Mouse (Mus musculus) inflammation-experienced regulatory T-cells, adult 6 months (primary cell): ENCODE data around the gene Zfp944. TPM values are rescaled to one million over a fixed set of nuclear protein-coding genes. Genes with fewer than 3 reads are reported as not detected.
"Not testable (repeated sequence)": the region's sequence is repeated elsewhere in the genome, so short reads cannot be mapped to it uniquely, and the experiment has no call there.

ENCODE experiments used
- ATAC-seq: one replicate; pipeline ENCODE4 v1.8.0; 2017
- polyA plus RNA-seq, 3 experiments: library from polyadenylated mRNA; unstranded; fragments of 100-300 nt; shearing (Covaris generic); gene quantifications; one replicate each; pipeline ENCODE4 v1.2.1; 2017

Gene Zfp944
- 10 to 100 TPM; 11.6 to 17.0 (median 13.5) TPM for polyA plus RNA-seq

DNA sequence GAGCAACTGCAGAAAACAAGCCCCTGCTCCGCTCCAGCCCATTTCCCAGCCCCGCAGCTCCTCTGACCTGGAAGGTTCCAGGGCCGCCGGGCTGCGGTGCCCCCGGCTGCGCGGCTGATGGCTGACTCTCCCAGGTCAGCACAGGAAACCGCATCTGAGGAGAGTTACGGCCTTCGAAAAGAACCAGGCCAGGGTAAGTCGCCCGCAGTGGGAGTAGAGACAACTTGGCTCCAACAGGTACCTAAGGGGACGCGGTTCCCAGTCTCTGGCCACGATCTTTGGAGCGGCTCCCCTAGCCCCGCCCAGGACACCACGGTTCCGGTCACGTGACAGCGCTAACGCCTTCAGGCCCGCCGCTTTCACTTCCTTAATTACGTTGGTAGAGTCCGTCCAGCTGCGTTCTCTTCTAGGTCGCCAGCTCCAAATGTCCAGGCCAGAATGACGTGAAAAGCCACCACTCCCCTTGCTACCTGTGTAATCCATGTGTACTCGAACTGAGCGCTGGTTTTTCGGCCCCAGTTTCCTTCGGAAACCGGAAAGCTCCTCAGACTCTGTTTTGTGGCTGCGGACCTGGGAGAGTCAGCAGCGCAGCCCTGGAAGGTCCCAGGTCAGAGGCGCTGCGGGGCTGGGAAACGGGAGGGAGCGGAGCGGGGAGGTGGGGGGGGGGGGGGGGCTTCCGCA, at the start of gene Zfp944, which contains the start of gene Zfp758:
Gene Zfp944, minus strand, starts transcription at position 300 of the 681 bp plus-strand sequence.
Gene Zfp758, plus strand, starts transcription at position 353 of the 681 bp plus-strand sequence.
- ATAC-seq = peak; percentile 91

DNA sequence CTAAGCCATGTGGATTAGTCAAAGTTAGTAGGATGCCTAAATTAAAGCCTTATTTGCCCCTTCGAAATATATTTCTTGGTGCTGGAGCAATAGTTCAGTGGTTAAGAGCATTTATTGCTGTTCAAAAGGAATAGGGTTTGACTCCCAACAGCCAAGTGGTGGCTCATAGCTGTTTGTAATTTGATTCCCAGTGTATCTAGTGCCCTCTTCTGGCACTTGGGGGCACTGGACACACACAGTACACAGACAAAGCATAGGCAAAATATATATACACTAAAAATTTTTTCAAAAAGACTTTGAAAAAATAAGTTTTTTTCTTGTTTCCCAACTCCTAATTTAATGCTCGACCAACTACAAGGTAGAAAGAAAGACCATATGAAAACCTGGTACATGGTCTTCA, 49.6 kb upstream of the Zfp944 start:
- peak; percentile 82 for ATAC-seq

DNA sequence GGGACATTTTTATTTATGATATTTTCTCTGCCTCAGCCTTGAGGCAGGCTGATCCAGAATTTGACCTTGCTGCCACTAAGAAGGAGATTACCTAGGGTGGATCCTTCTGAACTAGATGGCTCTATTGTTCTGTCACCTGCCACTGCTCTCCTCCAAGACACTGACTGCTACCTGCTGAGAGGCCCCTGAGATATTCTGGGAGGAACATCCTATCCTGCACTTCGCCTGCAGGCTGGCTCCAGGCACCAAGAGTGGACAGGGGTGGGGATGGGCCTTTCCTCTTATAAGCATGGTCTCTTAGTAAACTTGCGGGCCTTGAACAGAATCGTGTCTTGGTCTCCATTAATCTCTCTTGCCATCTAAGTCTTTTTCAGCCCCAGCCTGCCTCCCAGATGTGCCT, 2.7 kb upstream of the Zfp944 start:
- ATAC-seq = no peak

DNA sequence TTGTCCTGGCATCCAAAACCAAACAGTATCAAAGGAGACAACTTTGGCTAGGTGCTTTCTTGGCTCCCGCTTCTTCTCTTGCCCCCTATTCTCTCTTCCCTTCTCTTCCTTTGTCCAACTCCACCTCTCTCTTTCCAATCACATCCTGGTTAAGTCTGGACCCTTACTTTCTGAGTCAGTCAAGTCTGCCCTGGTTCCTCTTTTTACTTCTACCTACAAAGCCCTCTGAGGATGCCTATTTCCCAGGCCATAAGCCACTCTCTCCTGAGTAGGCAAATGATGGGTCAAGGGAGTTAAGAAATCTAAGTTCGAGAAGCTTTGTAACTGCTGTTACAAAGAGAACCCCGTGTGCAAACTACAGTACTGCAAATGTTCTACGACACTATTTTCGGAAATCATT, 628 bp downstream of the Zfp944 start:
- no peak for ATAC-seq

DNA sequence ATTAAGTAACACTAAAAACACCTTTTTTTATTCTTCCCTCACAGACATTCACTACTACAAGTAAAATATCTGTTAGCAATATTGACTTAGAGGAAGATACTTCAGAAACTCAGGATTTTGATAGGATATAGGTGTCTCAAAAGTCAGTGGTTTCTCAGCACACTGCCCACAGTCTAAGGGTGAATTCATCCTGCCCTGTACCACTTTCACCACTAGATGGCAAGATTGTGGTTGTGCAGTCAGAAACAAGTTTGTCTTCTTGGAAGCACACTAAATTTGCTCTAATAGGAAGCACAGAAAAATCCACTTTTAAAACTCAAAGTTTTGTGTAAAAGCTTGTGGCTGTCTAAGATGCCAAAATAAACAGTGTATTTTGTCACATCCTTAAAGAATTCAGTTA, 8.4 kb downstream of the Zfp944 start:
- peak; percentile 96 for ATAC-seq

- not testable (repeated sequence) for ATAC-seq
Observed at GRCm38 (mm10) chr17:22315247-22315646, 46.0 kb downstream of the Zfp944 start.

GRCm38 (mm10) chr17:22314730-22315226, 46.4 kb downstream of the Zfp944 start, which contains the start of gene CT030661.1:
Gene CT030661.1, minus strand, starts transcription at chr17:22314837.
- peak; percentile 99 for ATAC-seq

GRCm38 (mm10) chr17:22314219-22314618, 47.0 kb downstream of the Zfp944 start:
- not testable (repeated sequence) for ATAC-seq

Other genes with a start within 250 kb of the Zfp944 start
- gene Zfp947, start 195.2 kb downstream of the Zfp944 start, polyA plus RNA-seq = 1 to 10 TPM; 1.2 to 3.1 (median 2.6) TPM
- 1 to 10 TPM; 4.8 to 5.5 (median 4.9) TPM for gene Zfp994, start 135.8 kb downstream of the Zfp944 start, polyA plus RNA-seq
- gene CT030661.1, start 46.6 kb downstream of the Zfp944 start, polyA plus RNA-seq = 10 to 100 TPM; 17.2 to 20.0 (median 18.7) TPM
- gene Zfp758, start 53 bp upstream of the Zfp944 start, polyA plus RNA-seq = 10 to 100 TPM; 11.7 to 15.7 (median 14.2) TPM
- 1 to 10 TPM; 3.0 to 4.2 (median 3.7) TPM for gene Zfp946, start 62.8 kb upstream of the Zfp944 start, polyA plus RNA-seq
- not detected for gene Vmn2r111, start 212.1 kb upstream of the Zfp944 start, polyA plus RNA-seq
- not detected for gene Vmn2r112, start 239.6 kb upstream of the Zfp944 start, polyA plus RNA-seq